Mouse (Mus musculus) olfactory bulb, adult 2 months (tissue): ENCODE results near the gene Pcbp1.

Source experiments
- CTCF ChIP-seq: fragments of 200-500 bp; IDR thresholded peaks from 2 replicates; pipeline ENCODE4 v1.5.1; 2012; ENCODE audit warnings: low read depth, mild to moderate bottlenecking, low read length, moderate library complexity; ENCODE audit not compliant: insufficient read depth
- POLR2A ChIP-seq: fragments of 200-500 bp; IDR thresholded peaks from 2 replicates; pipeline ENCODE4 v1.6.1; 2012; ENCODE audit warnings: mild to moderate bottlenecking, low read depth, low read length, moderate library complexity; ENCODE audit not compliant: insufficient read depth

GRCm38 (mm10) chr6:86550587-86550986, 24.5 kb upstream of the Pcbp1 start:
- TF ChIP-seq CTCF (no peak), POLR2A (no peak)
